16 mouse cellular contexts compared by ENCODE assay signal in genomic region chr12:82143371-82143770, GRCm38 (mm10).
"Had no signal": no experiment of that assay in that cellular context is flagged by ENCODE, and none has a peak within 500 bp of the region (broad histone marks: within the 10 kb centered on the region; RNA-seq: fewer than 3 reads in every experiment).

No protein-coding gene starts in this region.

- H3K27ac ChIP-seq: neural tube, embryonic 12.5 days; neural tube, embryonic 13.5 days; neural tube, embryonic 15.5 days; stomach, embryonic 15.5 days; stomach, postnatal 0 days had no signal

- H3K9ac ChIP-seq: neural tube, embryonic 12.5 days; neural tube, embryonic 13.5 days; neural tube, embryonic 15.5 days; stomach, embryonic 15.5 days had no signal

- DNase-seq: right cerebral cortex, adult 18-20 months; right cerebral cortex, postnatal 14 days; right cerebral cortex, postnatal 25 days; right cerebral cortex, postnatal 4 days; spleen, adult 18-20 months; thymus, adult 18-20 months; thymus, adult 2 months; thymus, postnatal 14 days; thymus, postnatal 25 days; thymus, postnatal 36 days; thymus, postnatal 4 days had no signal

- H3K4me3 ChIP-seq: neural tube, embryonic 12.5 days; neural tube, embryonic 13.5 days; neural tube, embryonic 15.5 days; stomach, embryonic 15.5 days had no signal

- H3K9me3 ChIP-seq: neural tube, embryonic 12.5 days; neural tube, embryonic 13.5 days; neural tube, embryonic 15.5 days; stomach, embryonic 15.5 days had no signal

- H3K4me1 ChIP-seq: neural tube, embryonic 15.5 days; stomach, embryonic 15.5 days had no signal

- H3K36me3 ChIP-seq: neural tube, embryonic 12.5 days; neural tube, embryonic 13.5 days; neural tube, embryonic 15.5 days; stomach, embryonic 15.5 days had no signal

- H3K4me2 ChIP-seq: neural tube, embryonic 12.5 days; neural tube, embryonic 13.5 days; neural tube, embryonic 15.5 days; stomach, embryonic 15.5 days had no signal

- H3K27me3 ChIP-seq: neural tube, embryonic 13.5 days; neural tube, embryonic 15.5 days; stomach, embryonic 15.5 days had no signal
